Mouse (Mus musculus): ENCODE data around the gene Bub1. TPM values are rescaled to one million over a fixed set of nuclear protein-coding genes. Genes with fewer than 3 reads are reported as not detected.

The Bub1 gene
- total RNA-seq (2021), result 10 to 100 TPM; 10.1 to 10.6 TPM
- long read RNA-seq, experiment 1, partial matches to known transcripts, result 1 of 14 reads
- long read RNA-seq, experiment 1, other reads (novel, unspliced or antisense), result 9 of 14 reads
- long read RNA-seq, experiment 2, partial matches to known transcripts, result 0 of 9 reads
- long read RNA-seq, experiment 2, other reads (novel, unspliced or antisense), result 6 of 9 reads

- DNase-seq (ENCODE audit: low spot score in 2 of 2), result peak; percentile 92 to 96
Measured at GRCm38 (mm10) chr2:127831401-127832102, at the start of gene Bub1. Bub1 (minus strand) TSS chr2:127831865.

DNA sequence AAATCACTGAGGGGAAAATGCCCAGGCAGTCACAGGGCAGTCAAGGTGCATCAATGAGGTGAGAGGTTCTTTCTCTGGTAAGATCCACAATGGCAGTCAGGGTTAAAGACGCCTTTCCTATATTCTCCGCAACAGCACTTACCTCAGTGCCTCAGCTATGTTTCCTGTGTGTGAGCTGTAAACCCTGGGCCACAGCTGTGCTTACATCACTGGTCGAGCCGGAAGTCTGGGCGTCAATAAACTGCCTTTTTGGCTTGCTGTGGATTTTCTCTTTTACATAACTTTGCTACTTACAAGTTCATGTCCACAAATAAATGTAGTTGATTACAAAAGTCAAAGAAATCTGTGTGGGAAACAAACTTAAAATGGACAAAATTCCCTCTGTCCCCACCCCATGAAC is 49.4 kb upstream of the Bub1 start:
- DNase-seq (ENCODE audit: low spot score in 2 of 2), result no peak

GRCm38 (mm10) chr2:127864381-127864780 is 32.7 kb upstream of the Bub1 start:
- DNase-seq (ENCODE audit: low spot score in 2 of 2), result no peak

DNA sequence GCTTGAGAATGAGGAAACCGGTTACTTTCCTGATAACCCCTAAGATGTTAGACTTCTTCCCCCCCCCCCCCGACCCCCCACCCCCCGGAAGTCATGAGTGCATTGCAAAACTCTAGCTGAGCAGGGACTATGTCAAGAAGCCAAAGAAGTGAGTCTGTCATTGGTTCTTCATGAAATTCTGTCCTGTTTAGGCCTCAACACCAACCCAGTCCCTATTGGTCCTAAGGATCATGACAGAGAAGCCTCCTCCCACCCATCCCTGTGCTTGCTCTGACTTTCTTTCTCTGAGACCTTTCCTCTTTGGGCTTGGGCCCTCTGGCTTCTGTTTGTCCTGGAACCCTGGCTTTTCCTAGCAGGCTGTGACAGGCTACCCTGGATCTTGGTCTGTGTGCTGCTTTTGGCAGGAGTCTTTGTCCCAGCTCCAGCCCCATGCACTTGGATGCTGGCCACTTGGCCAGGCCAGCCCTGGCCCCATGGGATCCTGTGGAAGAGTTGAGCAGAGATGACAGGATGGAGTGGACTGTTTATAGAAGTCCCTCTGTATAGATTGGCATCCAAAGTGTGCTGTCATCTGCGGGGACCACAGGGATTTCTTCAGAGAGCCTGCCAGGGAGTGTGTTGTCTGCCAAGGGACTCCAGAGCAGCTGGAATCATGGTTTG is 22.8 kb upstream of the Bub1 start:
- peak; percentile 75 to 82 for DNase-seq (ENCODE audit: low spot score in 2 of 2)

DNA sequence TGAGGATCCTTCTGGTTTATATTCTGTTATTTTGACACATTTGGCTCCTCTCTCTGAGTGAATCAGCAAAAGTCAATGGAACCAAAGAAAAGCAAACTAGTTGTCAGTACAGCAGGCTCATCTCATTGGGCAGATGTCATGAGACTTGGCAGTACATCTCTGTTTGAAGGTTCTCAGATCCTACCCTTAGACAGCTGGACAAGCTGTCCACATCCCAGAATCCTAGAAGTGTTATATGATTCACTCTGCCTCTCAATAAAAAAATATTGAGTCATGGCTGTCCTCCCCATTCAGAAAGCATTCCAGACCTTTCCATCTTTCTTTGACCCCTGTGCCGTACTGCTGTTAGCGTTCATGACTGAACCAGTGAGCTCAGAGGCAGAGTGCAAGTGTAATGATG is 18.7 kb upstream of the Bub1 start:
- no peak for DNase-seq (ENCODE audit: low spot score in 2 of 2)

DNA sequence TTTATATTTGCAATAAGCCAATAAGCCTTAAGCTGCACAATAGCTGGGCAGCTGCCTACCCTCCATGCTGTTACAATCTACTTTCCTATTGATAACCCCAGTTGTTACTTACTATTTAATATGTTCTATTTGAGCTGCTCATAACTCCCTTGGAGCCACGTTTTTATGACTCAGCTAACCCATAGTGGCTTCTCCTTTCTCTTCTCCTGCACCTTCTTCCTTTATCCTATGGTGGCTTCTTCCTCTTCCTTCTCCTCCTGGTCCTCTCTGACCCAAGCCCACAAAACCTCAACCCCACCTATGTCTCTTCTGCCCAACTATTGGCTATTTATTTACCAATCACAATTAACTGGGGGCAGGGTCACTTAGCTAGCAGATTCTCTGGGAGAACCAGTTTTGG is 14.9 kb upstream of the Bub1 start:
- DNase-seq (ENCODE audit: low spot score in 2 of 2), result no peak

DNA sequence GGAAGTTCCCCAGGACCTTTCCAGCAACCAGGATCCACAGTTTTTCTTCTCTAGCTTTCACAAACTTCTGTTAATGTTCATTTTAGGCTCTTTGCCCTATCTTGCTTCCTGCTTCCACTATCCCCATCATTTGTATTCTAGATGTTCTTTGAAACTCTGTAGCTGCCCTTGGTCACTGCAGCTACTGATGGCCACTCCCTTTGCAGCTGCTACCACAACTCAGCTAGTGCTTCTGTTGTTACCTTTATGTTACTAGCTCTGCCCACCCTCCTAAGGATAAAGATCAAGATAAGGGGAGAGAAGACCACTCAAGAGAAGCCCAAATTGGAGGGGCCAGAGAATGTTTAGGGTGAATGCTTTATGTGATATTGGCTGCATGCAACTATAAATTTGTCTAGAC is 14.3 kb upstream of the Bub1 start:
- no peak for DNase-seq (ENCODE audit: low spot score in 2 of 2)

DNA sequence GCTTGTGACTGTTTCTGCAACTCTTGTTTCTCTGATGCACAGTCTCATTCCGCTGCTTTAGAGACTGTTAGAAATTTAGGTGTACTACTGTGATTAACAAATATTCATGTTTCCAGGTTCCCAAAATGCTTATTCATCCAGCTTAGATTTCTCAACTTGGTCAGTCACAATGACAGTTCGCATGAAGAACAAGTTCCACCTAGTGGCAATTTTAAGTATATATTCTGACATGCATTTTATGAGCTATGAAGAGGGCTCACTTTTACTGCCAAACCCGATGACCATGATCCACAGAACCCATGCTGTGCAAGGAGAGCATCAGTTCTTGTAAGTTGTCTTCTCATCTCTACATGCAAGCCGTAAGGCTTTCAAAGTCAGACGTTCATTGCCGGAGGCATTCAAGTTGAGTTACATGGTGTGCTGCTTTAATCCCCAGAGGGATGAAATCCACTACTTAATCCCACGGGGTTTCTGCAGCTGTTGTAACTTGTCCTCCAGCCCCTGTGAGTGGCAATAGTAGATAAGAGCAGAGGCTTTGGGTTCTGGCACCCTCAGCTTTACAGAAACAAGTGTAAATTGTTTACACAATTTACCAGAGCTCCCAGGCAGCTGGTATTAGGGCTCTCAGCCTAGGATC is 13.8 kb upstream of the Bub1 start:
- DNase-seq (ENCODE audit: low spot score in 2 of 2), result no peak

DNA sequence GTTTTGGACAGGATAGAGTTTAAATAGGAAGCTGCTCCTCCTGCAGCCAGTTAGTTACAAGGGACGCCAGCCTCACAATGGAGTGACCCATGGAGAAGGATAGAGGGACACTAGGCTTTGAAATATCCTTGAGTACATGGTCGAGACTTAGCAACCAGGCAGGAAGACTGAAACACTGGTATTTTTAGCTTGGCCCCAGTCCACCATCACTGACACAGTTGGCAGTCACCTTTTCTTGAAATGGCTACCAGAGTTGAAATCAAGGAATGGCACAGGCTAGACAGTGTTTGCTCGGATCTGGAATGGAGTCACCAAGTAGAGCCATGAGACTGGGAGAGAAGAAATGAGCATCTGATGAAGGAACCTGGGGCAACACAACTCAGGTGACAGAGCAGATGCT is 10.8 kb upstream of the Bub1 start:
- no peak for DNase-seq (ENCODE audit: low spot score in 2 of 2)

DNA sequence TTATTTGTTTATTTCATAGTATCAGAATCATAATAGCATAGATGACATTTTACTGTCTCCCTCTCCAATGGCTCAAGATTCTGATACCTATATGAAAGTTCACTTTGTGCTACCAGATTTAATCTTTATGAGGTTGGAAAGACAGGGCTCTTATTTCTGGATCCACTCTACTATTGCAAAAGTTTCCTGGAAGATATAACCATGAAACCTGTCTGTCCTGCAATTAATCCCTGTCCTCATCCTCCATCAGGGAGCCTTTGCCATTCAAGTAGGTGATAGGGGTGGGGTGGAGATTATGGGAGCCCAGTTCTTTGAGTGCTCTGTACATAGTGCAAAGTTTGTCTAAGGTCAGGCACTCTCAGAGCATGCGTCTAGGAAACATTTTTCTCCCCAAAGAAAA is 9.7 kb upstream of the Bub1 start:
- DNase-seq (ENCODE audit: low spot score in 2 of 2), result no peak

- DNase-seq (ENCODE audit: low spot score in 2 of 2), result no peak
Measured at GRCm38 (mm10) chr2:127839425-127839824, 7.8 kb upstream of the Bub1 start.

DNA sequence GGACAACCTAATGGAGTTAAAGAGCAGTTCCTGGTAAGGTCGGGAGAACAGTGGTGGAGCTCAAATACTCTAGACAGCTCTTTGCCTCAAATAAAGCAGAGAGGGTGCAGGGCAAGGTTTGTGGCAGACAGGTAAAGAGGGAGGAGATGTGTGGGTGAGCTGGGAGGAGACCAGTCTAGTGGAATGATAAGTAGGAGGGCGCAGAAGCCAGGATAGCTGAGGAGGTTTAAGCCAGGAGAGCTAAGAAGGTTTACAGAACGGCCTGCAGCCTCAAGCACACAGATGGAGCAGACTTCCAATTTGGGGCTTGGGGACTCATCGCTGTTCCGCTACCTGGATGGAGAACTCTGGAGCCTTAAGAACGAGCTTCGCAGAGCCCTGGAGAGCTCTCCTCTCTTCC is 6.9 kb upstream of the Bub1 start, which contains the start of gene Acoxl:
Gene Acoxl, plus strand, starts transcription at position 301 of the 400 bp plus-strand sequence.
- no peak for DNase-seq (ENCODE audit: low spot score in 2 of 2)

- no peak for DNase-seq (ENCODE audit: low spot score in 2 of 2)
Measured at GRCm38 (mm10) chr2:127832833-127833190, 1.1 kb upstream of the Bub1 start.

DNA sequence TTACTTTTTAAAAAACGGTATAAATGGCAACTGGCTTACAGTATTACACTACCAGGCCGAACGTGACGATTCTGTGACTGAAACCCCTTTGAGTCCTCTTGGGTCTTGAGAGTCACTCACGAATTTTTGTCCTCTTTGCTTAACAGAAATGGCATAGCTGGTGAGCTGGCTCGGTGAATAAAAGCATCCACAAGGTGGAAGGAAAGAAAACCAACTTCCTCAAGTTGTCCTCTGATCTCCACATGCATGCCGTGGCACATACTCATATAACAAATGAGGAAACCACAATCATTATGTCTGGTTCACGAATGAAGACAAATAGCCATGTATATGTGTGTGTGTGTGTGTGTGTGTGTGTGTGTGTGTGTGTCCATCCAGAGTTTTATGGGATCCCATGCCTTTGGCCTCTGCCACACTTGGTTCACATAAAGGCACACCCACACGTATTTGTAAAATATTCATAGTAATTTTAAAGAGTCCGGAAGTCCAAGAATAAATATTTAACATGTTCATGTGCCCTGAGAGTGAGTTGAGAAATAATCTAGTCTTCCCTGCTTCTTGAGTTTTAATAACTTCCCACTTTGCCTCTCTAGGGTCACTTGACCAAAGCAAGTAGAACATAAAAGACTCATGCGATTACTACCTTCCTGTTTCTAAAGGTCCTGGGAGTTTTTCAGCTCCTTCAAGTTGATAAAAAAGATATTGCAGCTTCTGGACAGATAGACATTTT is 603 bp upstream of the Bub1 start:
- no peak for DNase-seq (ENCODE audit: low spot score in 2 of 2)

DNA sequence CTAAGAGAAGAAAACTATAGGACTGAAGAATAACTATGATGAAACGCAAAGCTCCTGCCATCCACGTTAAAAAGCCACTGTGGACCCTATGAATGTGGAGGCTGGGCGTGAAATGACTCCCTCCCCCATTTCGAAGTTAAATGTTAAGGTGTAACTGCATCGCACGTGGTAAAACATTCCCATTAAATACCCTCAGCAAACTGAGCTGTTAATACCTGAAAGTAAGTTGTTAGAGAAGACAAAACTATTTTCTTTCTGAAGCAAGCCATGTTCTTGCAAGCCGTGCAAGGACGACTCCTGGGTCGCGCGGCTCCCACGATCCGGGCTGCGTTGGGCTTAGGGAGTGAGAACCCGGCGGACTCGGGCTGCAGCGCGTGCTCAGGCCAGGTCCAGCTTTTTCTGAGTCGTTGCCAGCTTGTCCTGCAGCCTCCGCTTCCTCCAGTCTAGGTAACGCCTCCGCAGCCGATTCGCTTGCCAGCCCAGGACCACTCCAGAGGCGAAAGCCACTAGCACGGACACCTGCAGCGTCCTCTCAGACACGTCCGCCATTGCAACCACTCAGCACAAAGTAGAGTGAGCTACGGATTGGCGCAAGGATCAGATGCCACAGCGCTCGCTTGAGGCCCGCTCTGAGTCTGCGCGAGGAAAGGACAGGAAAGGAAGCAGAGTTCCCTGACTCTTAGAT is 39.6 kb downstream of the Bub1 start, which contains the start of gene Mtln:
Gene Mtln, minus strand, starts transcription at position 570 of the 685 bp plus-strand sequence.
- peak; percentile 52 to 84 for DNase-seq (ENCODE audit: low spot score in 2 of 2)

GRCm38 (mm10) chr2:127789651-127790270 is 41.9 kb downstream of the Bub1 start:
- DNase-seq (ENCODE audit: low spot score in 2 of 2), result no peak

DNA sequence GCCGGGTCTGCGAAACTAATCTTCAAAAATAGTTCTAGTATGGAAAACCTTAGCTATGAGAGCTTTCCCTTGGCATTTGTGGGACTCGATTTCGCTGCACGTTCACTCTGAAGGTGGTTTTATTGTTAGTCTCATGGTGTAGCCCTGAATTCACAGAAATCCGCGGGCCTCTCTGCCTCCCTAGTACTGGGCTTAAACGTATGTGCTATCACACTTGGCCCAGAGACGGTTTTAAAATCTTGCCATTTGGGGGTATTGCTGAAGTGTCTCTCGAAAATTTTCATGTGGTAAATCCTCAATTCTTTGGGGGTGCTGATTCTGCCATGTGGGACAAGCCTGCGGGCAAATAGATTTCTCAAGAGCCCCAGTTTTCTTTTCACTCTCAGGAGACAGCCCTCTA is 42.5 kb downstream of the Bub1 start:
- DNase-seq (ENCODE audit: low spot score in 2 of 2), result no peak

- peak; percentile 71 to 88 for DNase-seq (ENCODE audit: low spot score in 2 of 2)
Measured at GRCm38 (mm10) chr2:127788440-127789116, 43.1 kb downstream of the Bub1 start, which contains the start of gene Nphp1. Nphp1 (minus strand) TSS chr2:127788897.

DNA sequence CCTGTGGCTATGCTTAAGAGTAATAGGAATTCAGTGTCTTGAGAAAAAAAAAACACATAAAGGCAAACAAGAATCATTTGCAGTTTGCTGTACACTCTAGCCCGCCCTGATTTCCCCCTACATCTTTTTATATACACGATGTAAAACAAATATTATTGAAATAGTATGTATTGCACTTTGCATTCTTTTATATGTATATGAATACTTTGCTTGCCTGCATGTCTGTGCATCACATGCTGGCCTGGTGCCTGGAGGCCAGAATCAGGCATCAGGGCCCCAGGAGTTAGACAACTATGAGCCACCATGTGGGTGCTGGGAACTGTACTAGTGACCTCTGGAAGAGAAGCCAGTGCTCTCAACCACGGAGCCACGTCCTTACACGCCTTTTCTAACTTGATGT is 44.4 kb downstream of the Bub1 start:
- no peak for DNase-seq (ENCODE audit: low spot score in 2 of 2)

GRCm38 (mm10) chr2:127778451-127778850 is 53.2 kb downstream of the Bub1 start:
- DNase-seq (ENCODE audit: low spot score in 2 of 2), result no peak

Measured in gastrocnemius, postnatal 4 days (tissue).